Mouse (Mus musculus): ENCODE measurements around the gene Rab15. TPM values are rescaled to one million over a fixed set of nuclear protein-coding genes. Genes with fewer than 3 reads are reported as not detected.

Gene Rab15
- polyA plus RNA-seq, 1 experiment = 0.13 TPM

GRCm38 (mm10) chr12:76837101-76837843 is 14.6 kb upstream of the Rab15 start:
- no peak for TF ChIP-seq TCF3 (IDR thresholded peaks at IDR 0.05; ENCODE audit: insufficient read length, low read depth)
- TF ChIP-seq MAX (IDR thresholded peaks at IDR 0.05; ENCODE audit: low read depth) = peak; percentile 7
- TF ChIP-seq CEBPB (IDR thresholded peaks at IDR 0.05; ENCODE audit: insufficient read depth, poor library complexity, severe bottlenecking) = no peak
- peak; percentile 44 for TF ChIP-seq POLR2A (IDR thresholded peaks at IDR 0.05; ENCODE audit: insufficient read length, low read depth)
- TF ChIP-seq POLR2AphosphoS2 (IDR thresholded peaks at IDR 0.05; ENCODE audit: insufficient read length, low read depth) = peak; percentile 7
- TF ChIP-seq E2F4 (IDR thresholded peaks at IDR 0.05; ENCODE audit: insufficient read depth) = peak; percentile 60
- TF ChIP-seq MYOG (IDR thresholded peaks at IDR 0.05; ENCODE audit: control insufficient read depth in 1 of 3, insufficient read depth in 1 of 3, insufficient read length in 2 of 3, low read depth in 2 of 3) = peak in 2 of 3 experiments; percentile 26 to 68
- TF ChIP-seq MYOD1 (IDR thresholded peaks at IDR 0.05; ENCODE audit: control insufficient read depth in 1 of 3, insufficient read length in 2 of 3, low read depth in 2 of 3) = peak in 2 of 3 experiments; percentile 59 to 67

GRCm38 (mm10) chr12:76832704-76833103 is 10.0 kb upstream of the Rab15 start:
- Histone ChIP-seq H3K4me3 (no peak overlapping the region), H3K36me3 (ENCODE audit: control insufficient read depth, insufficient read depth) (no peaks in the 10 kb centered on the region), H3K27me3 (ENCODE audit: control insufficient read depth, insufficient read depth, insufficient read length) (peaks cover 6% of the 10 kb centered on the region), H3K4me2 (ENCODE audit: low read depth) (no peak overlapping the region), H3ac (ENCODE audit: control insufficient read depth, insufficient read length) (no peak overlapping the region), H3K79me2 (ENCODE audit: control insufficient read depth, insufficient read depth) (no peaks in the 10 kb centered on the region)
- TF ChIP-seq POLR2AphosphoS2 (IDR thresholded peaks at IDR 0.05; ENCODE audit: insufficient read length, low read depth) (no peak), REST (IDR thresholded peaks at IDR 0.05; ENCODE audit: insufficient read depth, insufficient read length) (no peak), SRF (IDR thresholded peaks at IDR 0.05; ENCODE audit: control insufficient read depth, insufficient read length, low read depth) (no peak), MYOG (IDR thresholded peaks at IDR 0.05; ENCODE audit: control insufficient read depth in 1 of 3, insufficient read depth in 1 of 3, insufficient read length in 2 of 3, low read depth in 2 of 3) (no peak), MYOD1 (IDR thresholded peaks at IDR 0.05; ENCODE audit: control insufficient read depth in 1 of 3, insufficient read length in 2 of 3, low read depth in 2 of 3) (no peak), MAX (IDR thresholded peaks at IDR 0.05; ENCODE audit: low read depth) (no peak), CEBPB (IDR thresholded peaks at IDR 0.05; ENCODE audit: insufficient read depth, poor library complexity, severe bottlenecking) (no peak), TCF12 (IDR thresholded peaks at IDR 0.05; ENCODE audit: insufficient read depth, poor library complexity, severe bottlenecking) (no peak), POLR2A (IDR thresholded peaks at IDR 0.05; ENCODE audit: insufficient read length, low read depth) (no peak), E2F4 (IDR thresholded peaks at IDR 0.05; ENCODE audit: insufficient read depth) (no peak), USF1 (IDR thresholded peaks at IDR 0.05; ENCODE audit: low read depth) (no peak), TCF3 (IDR thresholded peaks at IDR 0.05; ENCODE audit: insufficient read length, low read depth) (no peak)

More at GRCm38 (mm10) chr12:76837101-76837843, 14.6 kb upstream of the Rab15 start:
- Histone ChIP-seq H3K27me3 (ENCODE audit: control insufficient read depth, insufficient read depth, insufficient read length) (no peaks in the 10 kb centered on the region), H3K4me2 (ENCODE audit: low read depth) (peak overlapping the region; percentile 56), H3K4me3 (peak overlapping the region; percentile 75), H3K36me3 (ENCODE audit: control insufficient read depth, insufficient read depth) (no peaks in the 10 kb centered on the region), H3K79me2 (ENCODE audit: control insufficient read depth, insufficient read depth) (peaks cover 16% of the 10 kb centered on the region), H3ac (ENCODE audit: control insufficient read depth, insufficient read length) (no peak overlapping the region)

GRCm38 (mm10) chr12:76825283-76825682 is 2.6 kb upstream of the Rab15 start:
- no peaks in the 10 kb centered on the region for H3K79me2 ChIP-seq (ENCODE audit: control insufficient read depth, insufficient read depth)
- no peak overlapping the region for H3ac ChIP-seq (ENCODE audit: control insufficient read depth, insufficient read length)
- no peaks in the 10 kb centered on the region for H3K36me3 ChIP-seq (ENCODE audit: control insufficient read depth, insufficient read depth)
- H3K27me3 ChIP-seq (ENCODE audit: control insufficient read depth, insufficient read depth, insufficient read length) = peaks cover 30% of the 10 kb centered on the region
- H3K4me3 ChIP-seq = no peak overlapping the region
- no peak overlapping the region for H3K4me2 ChIP-seq (ENCODE audit: low read depth)
- TF ChIP-seq MYOD1 (IDR thresholded peaks at IDR 0.05; ENCODE audit: control insufficient read depth in 1 of 3, insufficient read length in 2 of 3, low read depth in 2 of 3) = no peak
- TF ChIP-seq POLR2AphosphoS2 (IDR thresholded peaks at IDR 0.05; ENCODE audit: insufficient read length, low read depth) = no peak
- TF ChIP-seq MAX (IDR thresholded peaks at IDR 0.05; ENCODE audit: low read depth) = no peak
- no peak for TF ChIP-seq REST (IDR thresholded peaks at IDR 0.05; ENCODE audit: insufficient read depth, insufficient read length)
- TF ChIP-seq POLR2A (IDR thresholded peaks at IDR 0.05; ENCODE audit: insufficient read length, low read depth) = no peak
- no peak for TF ChIP-seq MYOG (IDR thresholded peaks at IDR 0.05; ENCODE audit: control insufficient read depth in 1 of 3, insufficient read depth in 1 of 3, insufficient read length in 2 of 3, low read depth in 2 of 3)
- no peak for TF ChIP-seq E2F4 (IDR thresholded peaks at IDR 0.05; ENCODE audit: insufficient read depth)
- TF ChIP-seq USF1 (IDR thresholded peaks at IDR 0.05; ENCODE audit: low read depth) = no peak
- TF ChIP-seq TCF3 (IDR thresholded peaks at IDR 0.05; ENCODE audit: insufficient read length, low read depth) = no peak
- no peak for TF ChIP-seq SRF (IDR thresholded peaks at IDR 0.05; ENCODE audit: control insufficient read depth, insufficient read length, low read depth)
- no peak for TF ChIP-seq TCF12 (IDR thresholded peaks at IDR 0.05; ENCODE audit: insufficient read depth, poor library complexity, severe bottlenecking)
- no peak for TF ChIP-seq CEBPB (IDR thresholded peaks at IDR 0.05; ENCODE audit: insufficient read depth, poor library complexity, severe bottlenecking)

- no peak for TF ChIP-seq REST (IDR thresholded peaks at IDR 0.05; ENCODE audit: insufficient read depth, insufficient read length)
- TF ChIP-seq TCF12 (IDR thresholded peaks at IDR 0.05; ENCODE audit: insufficient read depth, poor library complexity, severe bottlenecking) = no peak
- no peak for TF ChIP-seq TCF3 (IDR thresholded peaks at IDR 0.05; ENCODE audit: insufficient read length, low read depth)
- TF ChIP-seq POLR2A (IDR thresholded peaks at IDR 0.05; ENCODE audit: insufficient read length, low read depth) = no peak
- TF ChIP-seq MYOG (IDR thresholded peaks at IDR 0.05; ENCODE audit: control insufficient read depth in 1 of 3, insufficient read depth in 1 of 3, insufficient read length in 2 of 3, low read depth in 2 of 3) = no peak
- no peak for TF ChIP-seq USF1 (IDR thresholded peaks at IDR 0.05; ENCODE audit: low read depth)
- no peak for TF ChIP-seq MYOD1 (IDR thresholded peaks at IDR 0.05; ENCODE audit: control insufficient read depth in 1 of 3, insufficient read length in 2 of 3, low read depth in 2 of 3)
- no peak for TF ChIP-seq CEBPB (IDR thresholded peaks at IDR 0.05; ENCODE audit: insufficient read depth, poor library complexity, severe bottlenecking)
- TF ChIP-seq MAX (IDR thresholded peaks at IDR 0.05; ENCODE audit: low read depth) = no peak
- no peak for TF ChIP-seq POLR2AphosphoS2 (IDR thresholded peaks at IDR 0.05; ENCODE audit: insufficient read length, low read depth)
- Histone ChIP-seq H3ac (ENCODE audit: control insufficient read depth, insufficient read length) (no peak overlapping the region), H3K79me2 (ENCODE audit: control insufficient read depth, insufficient read depth) (no peaks in the 10 kb centered on the region), H3K4me2 (ENCODE audit: low read depth) (no peak overlapping the region), H3K4me3 (no peak overlapping the region), H3K27me3 (ENCODE audit: control insufficient read depth, insufficient read depth, insufficient read length) (peaks cover 18% of the 10 kb centered on the region), H3K36me3 (ENCODE audit: control insufficient read depth, insufficient read depth) (no peaks in the 10 kb centered on the region)
Observed at GRCm38 (mm10) chr12:76822002-76822650, 582 bp downstream of the Rab15 start.

Measured in myocyte (in vitro differentiated cells).